Mouse (Mus musculus): Measurements from ENCODE around the gene Plcb4. TPM values are rescaled to one million over a fixed set of nuclear protein-coding genes. Genes with fewer than 3 reads are reported as not detected.

Gene Plcb4
- polyA plus RNA-seq, 1 experiment from 2014 or later, result 16.4 TPM

GRCm38 (mm10) chr2:135873761-135874160 lies 214.9 kb downstream of the Plcb4 start:
- Histone ChIP-seq H3K27me3 (ENCODE audit: control insufficient read depth, insufficient read depth, low read depth, low read length) (no peaks in the 10 kb centered on the region), H3K9ac (ENCODE audit: low read length) (no peak overlapping the region), H3K4me2 (ENCODE audit: low read depth, low read length) (no peak overlapping the region), H3K9me3 (ENCODE audit: control insufficient read depth, low read length) (no peaks in the 10 kb centered on the region), H3K4me1 (replicated peaks; ENCODE audit: control insufficient read depth, insufficient read depth, low read length) (no peaks in the 10 kb centered on the region), H3K27ac (ENCODE audit: low read length) (no peak overlapping the region), H3K4me3 (ENCODE audit: low read length) (no peak overlapping the region), H3K36me3 (ENCODE audit: control insufficient read depth, insufficient read depth, low read length) (no peaks in the 10 kb centered on the region)
- ATAC-seq (ENCODE audit: low read depth), result no peak
- 61% methylated on average over 2 of the region's 2 CpGs for WGBS

GRCm38 (mm10) chr2:135875549-135875948 lies 216.7 kb downstream of the Plcb4 start:
- Histone ChIP-seq H3K27ac (ENCODE audit: low read length) (no peak overlapping the region), H3K36me3 (ENCODE audit: control insufficient read depth, insufficient read depth, low read length) (no peaks in the 10 kb centered on the region), H3K9ac (ENCODE audit: low read length) (no peak overlapping the region), H3K27me3 (ENCODE audit: control insufficient read depth, insufficient read depth, low read depth, low read length) (no peaks in the 10 kb centered on the region), H3K4me3 (ENCODE audit: low read length) (no peak overlapping the region), H3K4me1 (replicated peaks; ENCODE audit: control insufficient read depth, insufficient read depth, low read length) (peaks cover 2% of the 10 kb centered on the region), H3K4me2 (ENCODE audit: low read depth, low read length) (no peak overlapping the region), H3K9me3 (ENCODE audit: control insufficient read depth, low read length) (no peaks in the 10 kb centered on the region)
- ATAC-seq (ENCODE audit: low read depth), result peak; percentile 42; the same call in 1 of the 2 replicates
- WGBS, result 61% methylated on average over 6 of the region's 6 CpGs

GRCm38 (mm10) chr2:135879356-135879755 lies 220.5 kb downstream of the Plcb4 start:
- Histone ChIP-seq H3K4me3 (ENCODE audit: low read length) (no peak overlapping the region), H3K4me1 (replicated peaks; ENCODE audit: control insufficient read depth, insufficient read depth, low read length) (peaks cover 3% of the 10 kb centered on the region), H3K36me3 (ENCODE audit: control insufficient read depth, insufficient read depth, low read length) (no peaks in the 10 kb centered on the region), H3K9me3 (ENCODE audit: control insufficient read depth, low read length) (no peaks in the 10 kb centered on the region), H3K9ac (ENCODE audit: low read length) (no peak overlapping the region), H3K4me2 (ENCODE audit: low read depth, low read length) (no peak overlapping the region), H3K27me3 (ENCODE audit: control insufficient read depth, insufficient read depth, low read depth, low read length) (no peaks in the 10 kb centered on the region), H3K27ac (ENCODE audit: low read length) (no peak overlapping the region)
- 85% methylated on average over 7 of the region's 7 CpGs for WGBS
- ATAC-seq (ENCODE audit: low read depth), result no peak

GRCm38 (mm10) chr2:135880269-135880760 lies 221.5 kb downstream of the Plcb4 start:
- Histone ChIP-seq H3K9me3 (ENCODE audit: control insufficient read depth, low read length) (no peaks in the 10 kb centered on the region), H3K27me3 (ENCODE audit: control insufficient read depth, insufficient read depth, low read depth, low read length) (no peaks in the 10 kb centered on the region), H3K4me3 (ENCODE audit: low read length) (no peak overlapping the region), H3K4me1 (replicated peaks; ENCODE audit: control insufficient read depth, insufficient read depth, low read length) (peaks cover 3% of the 10 kb centered on the region), H3K27ac (ENCODE audit: low read length) (peak overlapping the region; percentile 63), H3K4me2 (ENCODE audit: low read depth, low read length) (no peak overlapping the region), H3K36me3 (ENCODE audit: control insufficient read depth, insufficient read depth, low read length) (no peaks in the 10 kb centered on the region), H3K9ac (ENCODE audit: low read length) (0 out of 2 replicates have a peak overlapping the region, but pooled peaks have one; percentile 8)
- 22% methylated on average over 6 of the region's 6 CpGs for WGBS
- peak; percentile 90 for ATAC-seq (ENCODE audit: low read depth)

GRCm38 (mm10) chr2:135883359-135883758 lies 224.5 kb downstream of the Plcb4 start:
- no peak for ATAC-seq (ENCODE audit: low read depth)

GRCm38 (mm10) chr2:135884534-135885180 lies 225.8 kb downstream of the Plcb4 start:
- 71% methylated on average over 7 of the region's 7 CpGs for WGBS

More at GRCm38 (mm10) chr2:135883359-135883758, 224.5 kb downstream of the Plcb4 start:
- Histone ChIP-seq H3K27me3 (ENCODE audit: control insufficient read depth, insufficient read depth, low read depth, low read length) (no peaks in the 10 kb centered on the region), H3K9me3 (ENCODE audit: control insufficient read depth, low read length) (no peaks in the 10 kb centered on the region), H3K36me3 (ENCODE audit: control insufficient read depth, insufficient read depth, low read length) (no peaks in the 10 kb centered on the region), H3K4me2 (ENCODE audit: low read depth, low read length) (no peak overlapping the region), H3K4me1 (replicated peaks; ENCODE audit: control insufficient read depth, insufficient read depth, low read length) (peaks cover 6% of the 10 kb centered on the region), H3K9ac (ENCODE audit: low read length) (no peak overlapping the region), H3K4me3 (ENCODE audit: low read length) (no peak overlapping the region), H3K27ac (ENCODE audit: low read length) (no peak overlapping the region)
- 84% methylated on average over 4 of the region's 4 CpGs for WGBS

GRCm38 (mm10) chr2:135885607-135886006 lies 226.8 kb downstream of the Plcb4 start:
- Histone ChIP-seq H3K4me3 (ENCODE audit: low read length) (no peak overlapping the region), H3K4me1 (replicated peaks; ENCODE audit: control insufficient read depth, insufficient read depth, low read length) (peaks cover 3% of the 10 kb centered on the region), H3K27ac (ENCODE audit: low read length) (no peak overlapping the region), H3K9ac (ENCODE audit: low read length) (no peak overlapping the region), H3K36me3 (ENCODE audit: control insufficient read depth, insufficient read depth, low read length) (no peaks in the 10 kb centered on the region), H3K27me3 (ENCODE audit: control insufficient read depth, insufficient read depth, low read depth, low read length) (no peaks in the 10 kb centered on the region), H3K4me2 (ENCODE audit: low read depth, low read length) (no peak overlapping the region), H3K9me3 (ENCODE audit: control insufficient read depth, low read length) (no peaks in the 10 kb centered on the region)
- no peak for ATAC-seq (ENCODE audit: low read depth)
- WGBS, result 45% methylated on average over 6 of the region's 6 CpGs

More at GRCm38 (mm10) chr2:135884534-135885180, 225.8 kb downstream of the Plcb4 start:
- Histone ChIP-seq H3K36me3 (ENCODE audit: control insufficient read depth, insufficient read depth, low read length) (no peaks in the 10 kb centered on the region), H3K4me2 (ENCODE audit: low read depth, low read length) (no peak overlapping the region), H3K9me3 (ENCODE audit: control insufficient read depth, low read length) (no peaks in the 10 kb centered on the region), H3K27ac (ENCODE audit: low read length) (no peak overlapping the region), H3K9ac (ENCODE audit: low read length) (no peak overlapping the region), H3K4me3 (ENCODE audit: low read length) (no peak overlapping the region), H3K27me3 (ENCODE audit: control insufficient read depth, insufficient read depth, low read depth, low read length) (no peaks in the 10 kb centered on the region), H3K4me1 (replicated peaks; ENCODE audit: control insufficient read depth, insufficient read depth, low read length) (peaks cover 6% of the 10 kb centered on the region)
- no peak for ATAC-seq (ENCODE audit: low read depth)

- ATAC-seq (ENCODE audit: low read depth), result no peak
- H3K27me3 ChIP-seq (ENCODE audit: control insufficient read depth, insufficient read depth, low read depth, low read length), result no peaks in the 10 kb centered on the region
- no peak overlapping the region for H3K27ac ChIP-seq (ENCODE audit: low read length)
- H3K4me2 ChIP-seq (ENCODE audit: low read depth, low read length), result no peak overlapping the region
- no peaks in the 10 kb centered on the region for H3K9me3 ChIP-seq (ENCODE audit: control insufficient read depth, low read length)
- peaks cover 3% of the 10 kb centered on the region for H3K4me1 ChIP-seq (replicated peaks; ENCODE audit: control insufficient read depth, insufficient read depth, low read length)
- no peak overlapping the region for H3K9ac ChIP-seq (ENCODE audit: low read length)
- no peak overlapping the region for H3K4me3 ChIP-seq (ENCODE audit: low read length)
- H3K36me3 ChIP-seq (ENCODE audit: control insufficient read depth, insufficient read depth, low read length), result no peaks in the 10 kb centered on the region
- WGBS, result 65% methylated on average over 9 of the region's 9 CpGs
Measured at GRCm38 (mm10) chr2:135886081-135886679, 227.4 kb downstream of the Plcb4 start.

GRCm38 (mm10) chr2:135887805-135888204 lies 229.0 kb downstream of the Plcb4 start:
- 62% methylated on average over 2 of the region's 2 CpGs for WGBS
- no peak overlapping the region for H3K27ac ChIP-seq (ENCODE audit: low read length)
- H3K4me1 ChIP-seq (replicated peaks; ENCODE audit: control insufficient read depth, insufficient read depth, low read length), result peaks cover 3% of the 10 kb centered on the region
- H3K9ac ChIP-seq (ENCODE audit: low read length), result no peak overlapping the region
- no peaks in the 10 kb centered on the region for H3K27me3 ChIP-seq (ENCODE audit: control insufficient read depth, insufficient read depth, low read depth, low read length)
- H3K36me3 ChIP-seq (ENCODE audit: control insufficient read depth, insufficient read depth, low read length), result no peaks in the 10 kb centered on the region
- no peak overlapping the region for H3K4me3 ChIP-seq (ENCODE audit: low read length)
- no peak overlapping the region for H3K4me2 ChIP-seq (ENCODE audit: low read depth, low read length)
- no peak for ATAC-seq (ENCODE audit: low read depth)
- no peaks in the 10 kb centered on the region for H3K9me3 ChIP-seq (ENCODE audit: control insufficient read depth, low read length)
